ENCODE assay signal across 14 mouse cellular contexts in the genomic region with DNA sequence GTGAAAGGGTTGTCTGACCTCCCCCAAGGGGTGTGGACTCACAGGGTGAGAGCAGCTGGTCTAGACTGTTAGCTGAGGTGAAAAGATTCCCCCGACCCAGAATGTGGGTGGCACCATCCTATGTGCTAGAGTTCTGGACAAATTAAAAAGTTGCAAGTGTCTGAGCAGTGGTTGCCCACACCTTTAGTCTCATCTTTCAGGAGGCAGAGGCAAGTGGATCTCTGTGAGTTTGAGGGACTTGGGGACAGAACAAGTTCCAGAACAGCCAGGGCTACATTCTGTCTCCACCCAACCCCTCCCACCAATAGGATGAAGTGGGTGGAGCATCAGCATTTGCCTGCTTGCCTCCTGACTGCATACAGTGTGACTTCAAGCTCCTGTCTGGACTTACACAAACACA. TPM values are rescaled to one million over a fixed set of nuclear protein-coding genes. Genes with fewer than 3 reads are reported as not detected.
DNase-seq lines count a peak whose midpoint lies in the region; ATAC-seq and TF ChIP-seq lines count a peak whose summit lies in the region.
"Had no signal": no experiment of that assay in that cellular context is flagged by ENCODE, and none has a peak within 500 bp of the region (broad histone marks: within the 10 kb centered on the region; RNA-seq: fewer than 3 reads in every experiment).

No protein-coding gene starts in this region.

- no peak for TF ChIP-seq CTCF in bone marrow macrophage, adult 2 months (IDR thresholded peaks at IDR 0.05; ENCODE audit: low read depth, low read length)

- 72% methylated on average over 1 of the region's 1 CpGs for WGBS in heart, embryonic 13.5 days
- 29% methylated on average over 1 of the region's 1 CpGs for WGBS in liver, embryonic 16.5 days (ENCODE audit: insufficient replicate concordance)

- H3K4me3 ChIP-seq in heart, embryonic 13.5 days = no peak overlapping the region
- H3K4me3 ChIP-seq in bone marrow macrophage, adult 2 months (ENCODE audit: insufficient read depth, low read length) = no peak overlapping the region
- H3K4me3 ChIP-seq in liver, embryonic 16.5 days (ENCODE audit: low read depth, low read length) = no peak overlapping the region
- H3K4me3 ChIP-seq: heart, embryonic 15.5 days; neural tube, embryonic 13.5 days had no signal

- 0 out of 2 replicates have a peak overlapping the region, but pooled peaks have one; percentile 22 for H3K27ac ChIP-seq in heart, embryonic 13.5 days (replicated peaks)
- H3K27ac ChIP-seq in bone marrow macrophage, adult 2 months (ENCODE audit: insufficient read depth, low read depth, low read length) = peak overlapping the region; percentile 72; the same call in 1 of the 2 replicates
- H3K27ac ChIP-seq in liver, embryonic 16.5 days (ENCODE audit: low read length) = peak overlapping the region; percentile 87
- H3K27ac ChIP-seq: hindbrain, postnatal 0 days had no signal

- H3K9ac ChIP-seq in heart, embryonic 13.5 days = no peak overlapping the region
- H3K9ac ChIP-seq in liver, embryonic 16.5 days (ENCODE audit: low read depth, low read length) = peak overlapping the region; percentile 14; the same call in 1 of the 2 replicates
- H3K9ac ChIP-seq: heart, embryonic 15.5 days; midbrain, embryonic 13.5 days; neural tube, embryonic 13.5 days had no signal

- H3K4me1 ChIP-seq in heart, embryonic 13.5 days = peaks cover 49% of the 10 kb centered on the region
- peaks cover 33% of the 10 kb centered on the region for H3K4me1 ChIP-seq in bone marrow macrophage, adult 2 months (ENCODE audit: control insufficient read depth, insufficient read depth, low read length)
- peaks cover 82% of the 10 kb centered on the region for H3K4me1 ChIP-seq in liver, embryonic 16.5 days (ENCODE audit: control insufficient read depth, low read depth, low read length)

- H3K27me3 ChIP-seq in heart, embryonic 13.5 days (replicated peaks) = no peaks in the 10 kb centered on the region; the same call in 1 of the 2 replicates
- no peaks in the 10 kb centered on the region for H3K27me3 ChIP-seq in liver, embryonic 16.5 days (ENCODE audit: control insufficient read depth, insufficient read depth, low read depth, low read length)
- H3K27me3 ChIP-seq: heart, embryonic 15.5 days had no signal

- peaks cover 24% of the 10 kb centered on the region for H3K36me3 ChIP-seq in heart, embryonic 13.5 days
- H3K36me3 ChIP-seq in liver, embryonic 16.5 days (ENCODE audit: control insufficient read depth, insufficient read depth) = peaks cover 4% of the 10 kb centered on the region; the same call in 1 of the 2 replicates

- intact Hi-C loops in heart, postnatal 25 days (cut with DNase I) = loop anchor here (10.0 kb wide), 1 partner anchor 227 kb away; a partner anchor contains a TSS

- H3K9me3 ChIP-seq in heart, embryonic 13.5 days = no peaks in the 10 kb centered on the region
- no peaks in the 10 kb centered on the region for H3K9me3 ChIP-seq in liver, embryonic 16.5 days (replicated peaks; ENCODE audit: control insufficient read depth, low read length)
- H3K9me3 ChIP-seq: heart, embryonic 15.5 days; midbrain, embryonic 13.5 days; neural tube, embryonic 13.5 days had no signal

- TF ChIP-seq POLR2A in bone marrow macrophage, adult 2 months (IDR thresholded peaks at IDR 0.05; ENCODE audit: borderline replicate concordance, low read depth, low read length) = no peak

- peak; percentile 26 for DNase-seq in adrenal gland, adult 2 months
- DNase-seq in adrenal gland, postnatal 25 days = no peak
- DNase-seq in heart, postnatal 25 days (ENCODE audit: low spot score) = no peak
- no peak for DNase-seq in thymus, postnatal 36 days
- DNase-seq in Muller cell, postnatal 12 days (ENCODE audit: inconsistent ontology term) = no peak
- DNase-seq: lung, embryonic 14.5 days; right cerebral cortex, adult 18-20 months had no signal

- no peak for ATAC-seq in heart, embryonic 13.5 days (ENCODE audit: extremely low read depth, insufficient number of reproducible peaks, low FRiP score, low TSS enrichment)
- ATAC-seq in liver, embryonic 16.5 days (ENCODE audit: low read depth) = no peak
- ATAC-seq: hindbrain, postnatal 0 days; midbrain, embryonic 13.5 days had no signal

- H3K4me2 ChIP-seq in heart, embryonic 13.5 days = no peak overlapping the region
- H3K4me2 ChIP-seq in liver, embryonic 16.5 days (ENCODE audit: low read depth, low read length) = peak overlapping the region; percentile 50

RNA-seq across cellular contexts. Expression of a gene that starts 1.4 kb away (rescaled TPM):
- 100 to 1,000 TPM; 108 to 132 TPM for total RNA-seq in adrenal gland, adult 2 months (2021)
- polyA plus RNA-seq in adrenal gland, adult 2 months (2012; rRNA removed) = 359 and 417 TPM in 2 replicates
- total RNA-seq in adrenal gland, postnatal 25 days (2021) = 127 and 143 TPM in 2 replicates
- 41.6 and 48.4 TPM in 2 replicates for polyA plus RNA-seq in heart, embryonic 13.5 days (2015; fragmentation: Nextera tagmentation; extraction: Ambion mirVana)
- 10 to 100 TPM; 26.7 to 28.0 TPM for total RNA-seq in heart, postnatal 25 days (2021)
- polyA plus RNA-seq in bone marrow macrophage, adult 2 months (2012; ENCODE audit: insufficient read depth, insufficient read length, missing spikeins) = 32.4 and 33.7 TPM in 2 replicates
- polyA plus RNA-seq in liver, embryonic 16.5 days (2015; fragmentation: Nextera tagmentation; extraction: Ambion mirVana) = 31.4 and 32.1 TPM in 2 replicates

RNA-seq across cellular contexts. Expression of a gene that starts 7.6 kb away (rescaled TPM):
- total RNA-seq in adrenal gland, adult 2 months (2021) = 10 to 100 TPM; 49.1 to 85.5 TPM
- 141 and 152 TPM in 2 replicates for polyA plus RNA-seq in adrenal gland, adult 2 months (2012; rRNA removed)
- 65.2 and 89.6 TPM in 2 replicates for total RNA-seq in adrenal gland, postnatal 25 days (2021)
- 17.4 and 23.2 TPM in 2 replicates for polyA plus RNA-seq in heart, embryonic 13.5 days (2015; fragmentation: Nextera tagmentation; extraction: Ambion mirVana)
- 10 to 100 TPM; 49.7 to 57.6 TPM for total RNA-seq in heart, postnatal 25 days (2021)
- 7.9 and 9.4 TPM in 2 replicates for polyA plus RNA-seq in bone marrow macrophage, adult 2 months (2012; ENCODE audit: insufficient read depth, insufficient read length, missing spikeins)
- 2.2 and 3.4 TPM in 2 replicates for polyA plus RNA-seq in liver, embryonic 16.5 days (2015; fragmentation: Nextera tagmentation; extraction: Ambion mirVana)

RNA-seq across cellular contexts. Expression of a gene that starts 14.4 kb away (rescaled TPM):
- 10 to 100 TPM; 37.2 to 49.0 TPM for total RNA-seq in adrenal gland, adult 2 months (2021)
- 296 and 305 TPM in 2 replicates for polyA plus RNA-seq in adrenal gland, adult 2 months (2012; rRNA removed)
- total RNA-seq in adrenal gland, postnatal 25 days (2021) = 50.2 and 62.1 TPM in 2 replicates
- polyA plus RNA-seq in heart, embryonic 13.5 days (2015; fragmentation: Nextera tagmentation; extraction: Ambion mirVana) = 34.9 and 36.5 TPM in 2 replicates
- 10 to 100 TPM; 21.8 to 25.5 TPM for total RNA-seq in heart, postnatal 25 days (2021)
- 26.9 and 27.5 TPM in 2 replicates for polyA plus RNA-seq in bone marrow macrophage, adult 2 months (2012; ENCODE audit: insufficient read depth, insufficient read length, missing spikeins)
- polyA plus RNA-seq in liver, embryonic 16.5 days (2015; fragmentation: Nextera tagmentation; extraction: Ambion mirVana) = 12.2 and 13.9 TPM in 2 replicates

RNA-seq across cellular contexts. Expression of a gene that starts 38.6 kb away (rescaled TPM):
- total RNA-seq in adrenal gland, adult 2 months (2021) = 1 to 10 TPM in 1 of 2 experiments, under 1 TPM in 1; 0.76 to 1.0 TPM
- 2.9 and 3.3 TPM in 2 replicates for polyA plus RNA-seq in adrenal gland, adult 2 months (2012; rRNA removed)
- 0.55 and 1.3 TPM in 2 replicates for total RNA-seq in adrenal gland, postnatal 25 days (2021)
- polyA plus RNA-seq in heart, embryonic 13.5 days (2015; fragmentation: Nextera tagmentation; extraction: Ambion mirVana) = 0.14 TPM in 1 of 2 replicates, not detected in the other
- 1 to 10 TPM; 2.5 to 3.7 TPM for total RNA-seq in heart, postnatal 25 days (2021)
- polyA plus RNA-seq in bone marrow macrophage, adult 2 months (2012; ENCODE audit: insufficient read depth, insufficient read length, missing spikeins) = not detected in 2 replicates
- polyA plus RNA-seq in liver, embryonic 16.5 days (2015; fragmentation: Nextera tagmentation; extraction: Ambion mirVana) = 1.5 and 2.2 TPM in 2 replicates

RNA-seq across cellular contexts. Expression of a gene that starts 42.7 kb away (rescaled TPM):
- 10 to 100 TPM; 18.9 to 20.5 TPM for total RNA-seq in adrenal gland, adult 2 months (2021)
- 91.5 and 91.7 TPM in 2 replicates for polyA plus RNA-seq in adrenal gland, adult 2 months (2012; rRNA removed)
- 26.9 and 27.4 TPM in 2 replicates for total RNA-seq in adrenal gland, postnatal 25 days (2021)
- 5.6 and 6.7 TPM in 2 replicates for polyA plus RNA-seq in heart, embryonic 13.5 days (2015; fragmentation: Nextera tagmentation; extraction: Ambion mirVana)
- 1 to 10 TPM; 5.2 to 6.3 TPM for total RNA-seq in heart, postnatal 25 days (2021)
- 57.7 and 59.6 TPM in 2 replicates for polyA plus RNA-seq in bone marrow macrophage, adult 2 months (2012; ENCODE audit: insufficient read depth, insufficient read length, missing spikeins)
- polyA plus RNA-seq in liver, embryonic 16.5 days (2015; fragmentation: Nextera tagmentation; extraction: Ambion mirVana) = 7.5 and 9.0 TPM in 2 replicates

Comparison
In these comparisons a context has a peak if more than half of its experiments do, and no peak if none do; other contexts are left out.
1. H3K27ac ChIP-seq: peak in every context shown above with its lines; median percentile 87 in liver, embryonic 16.5 days; 72 in bone marrow macrophage, adult 2 months; 22 in heart, embryonic 13.5 days.